Mouse (Mus musculus) layer of hippocampus, adult 9-10 months (tissue): ENCODE measurements at regions not wholly inside any gene's neighbourhood (a gene's known extent, or its start where the extent isn't known, plus 50 kb on each side); places are given as distances from the start of the nearest gene placed in this dataset.
"Not testable (repeated sequence)": the region's sequence is repeated elsewhere in the genome, so short reads cannot be mapped to it uniquely, and the experiment has no call there.

Experiments used
- DNase-seq: peaks from one replicate; pipeline ENCODE4 v3.0.0; 2022; ENCODE audit warnings: low spot score

DNA sequence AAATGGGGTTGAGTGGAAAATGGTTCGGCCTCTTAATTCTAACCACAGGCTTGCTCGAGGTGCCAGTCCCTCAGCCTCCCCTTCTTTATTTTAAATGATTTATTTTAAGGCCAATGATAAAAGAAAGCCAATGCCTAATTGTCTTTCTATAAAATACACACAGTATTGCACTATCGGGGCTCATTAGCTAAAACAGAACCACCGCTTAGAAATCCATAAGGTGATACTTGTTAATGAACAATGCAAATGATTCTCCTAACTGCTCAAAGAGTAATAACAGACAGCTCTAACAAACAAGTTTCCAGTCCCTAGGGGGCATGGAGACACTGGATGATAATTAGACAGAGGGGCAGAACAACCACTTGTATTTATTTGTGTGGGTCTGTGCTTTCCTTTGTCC, 58.8 kb downstream of the Emx2 start:
- DNase-seq = no peak

DNA sequence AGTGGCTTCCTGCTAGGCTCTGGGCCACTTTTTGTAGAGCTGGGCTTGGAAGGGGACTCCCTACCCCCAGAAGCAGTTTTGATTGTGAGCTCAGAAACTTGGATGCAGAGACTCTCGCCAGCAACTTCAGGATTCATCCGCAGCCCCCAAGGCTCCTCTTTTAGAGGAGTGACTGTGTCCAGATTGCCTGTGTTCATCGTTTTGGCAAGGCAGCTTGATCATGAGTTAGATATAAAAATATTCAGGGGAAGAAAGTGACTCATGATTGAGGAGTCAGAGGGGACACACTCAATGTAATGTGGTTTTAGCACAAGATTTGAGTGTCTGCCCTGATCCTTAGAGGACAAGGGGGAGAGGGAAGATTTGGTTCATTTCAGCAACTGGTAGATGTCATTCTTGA, 61.0 kb downstream of the Emx2 start:
- DNase-seq = no peak

DNA sequence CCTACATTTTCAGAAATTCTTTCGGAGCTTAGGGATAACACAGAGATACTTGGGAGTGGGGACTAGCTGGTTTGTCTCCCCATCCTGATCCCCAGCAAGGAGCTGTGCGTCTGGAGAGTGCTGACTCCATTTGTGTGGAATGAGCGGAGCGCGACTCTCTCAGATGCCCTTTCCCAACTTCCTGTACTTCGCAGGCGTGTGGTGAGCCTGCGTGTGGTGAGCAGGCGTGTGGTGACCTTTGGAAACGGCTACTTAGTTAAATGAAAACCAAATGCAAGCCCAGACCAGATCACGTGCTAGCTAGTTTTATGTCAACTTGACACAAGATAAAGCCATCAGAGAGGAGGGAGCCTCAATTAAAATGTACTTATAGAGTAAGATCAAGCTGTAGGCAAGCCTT, 64.0 kb downstream of the Emx2 start:
- no peak for DNase-seq

DNA sequence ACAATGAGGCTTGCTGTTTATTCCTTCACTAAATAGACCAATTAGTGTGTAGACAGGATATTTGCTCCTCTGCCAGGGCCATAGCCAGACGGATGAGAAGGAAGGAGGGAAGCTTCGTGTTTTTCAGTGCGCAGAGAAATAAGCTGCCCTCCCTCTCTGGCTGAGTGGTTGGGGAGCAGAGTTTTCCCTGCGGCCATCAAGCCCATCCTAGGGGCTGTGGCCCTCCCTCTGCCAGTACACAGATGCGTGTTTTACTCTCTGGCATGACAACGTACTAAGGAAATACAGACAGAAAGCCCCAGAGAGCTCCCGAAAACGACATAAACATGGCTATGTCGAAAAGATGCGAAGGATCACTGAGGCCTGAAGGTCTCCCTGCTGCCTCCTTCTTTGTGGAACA, 65.2 kb downstream of the Emx2 start:
- no peak for DNase-seq

DNA sequence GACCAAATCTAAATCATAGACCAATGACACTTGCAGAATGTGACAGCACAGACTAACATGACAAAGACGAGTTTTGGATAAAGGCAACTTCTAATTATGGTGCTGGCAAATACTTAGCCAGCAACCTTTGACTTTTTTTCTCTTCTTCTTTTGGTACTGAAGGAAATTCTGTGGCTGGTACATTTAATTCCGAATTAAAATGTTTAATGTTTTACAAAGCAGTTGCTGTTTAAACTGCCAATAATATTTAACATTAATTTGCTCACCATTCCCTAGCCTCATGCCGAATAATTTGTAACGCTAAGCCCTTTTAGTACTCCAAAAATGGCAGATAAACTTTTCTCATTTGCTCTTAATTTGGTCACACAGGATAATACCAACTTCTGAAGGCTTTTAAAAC, 105.9 kb downstream of the Emx2 start:
- DNase-seq = no peak

DNA sequence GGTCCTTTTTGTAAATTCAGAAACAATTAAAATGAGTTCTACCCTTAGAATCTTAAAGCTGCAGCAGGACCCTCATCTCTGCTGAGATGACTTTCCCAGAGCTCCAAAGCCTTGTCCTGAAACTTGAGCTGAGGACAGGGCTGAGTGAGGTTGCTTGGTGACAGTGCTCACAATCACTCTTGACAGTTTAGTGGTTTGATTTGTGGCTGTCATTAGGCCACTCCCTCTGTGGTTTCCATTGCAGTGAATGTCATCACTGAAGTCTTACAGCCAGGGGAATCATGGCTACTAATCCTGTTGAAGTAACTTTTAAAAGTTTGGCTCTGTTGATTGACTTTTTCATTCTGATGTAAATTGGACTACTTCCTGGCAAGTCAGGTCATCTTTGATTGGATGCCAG, 110.7 kb downstream of the Emx2 start:
- no peak for DNase-seq

DNA sequence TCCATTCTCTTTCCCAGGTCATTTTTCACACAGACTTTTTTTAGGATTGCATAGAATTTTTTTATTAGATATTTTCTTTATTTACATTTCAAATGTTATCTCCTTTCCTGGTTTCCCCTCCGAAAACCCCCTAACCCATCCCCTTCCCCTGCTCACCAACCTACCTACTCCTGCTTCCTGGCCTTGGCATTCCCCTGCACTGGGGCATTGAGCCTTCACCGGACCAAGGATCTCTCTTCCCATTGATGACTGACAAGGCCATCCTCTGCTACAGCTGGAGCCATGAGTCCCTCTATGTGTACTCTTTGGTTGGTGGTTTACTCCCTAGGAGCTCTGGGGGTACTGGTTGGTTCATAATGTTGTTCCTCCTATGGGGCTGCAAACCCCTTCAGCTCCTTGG, 111.4 kb downstream of the Emx2 start:
- DNase-seq = not testable (repeated sequence)

DNA sequence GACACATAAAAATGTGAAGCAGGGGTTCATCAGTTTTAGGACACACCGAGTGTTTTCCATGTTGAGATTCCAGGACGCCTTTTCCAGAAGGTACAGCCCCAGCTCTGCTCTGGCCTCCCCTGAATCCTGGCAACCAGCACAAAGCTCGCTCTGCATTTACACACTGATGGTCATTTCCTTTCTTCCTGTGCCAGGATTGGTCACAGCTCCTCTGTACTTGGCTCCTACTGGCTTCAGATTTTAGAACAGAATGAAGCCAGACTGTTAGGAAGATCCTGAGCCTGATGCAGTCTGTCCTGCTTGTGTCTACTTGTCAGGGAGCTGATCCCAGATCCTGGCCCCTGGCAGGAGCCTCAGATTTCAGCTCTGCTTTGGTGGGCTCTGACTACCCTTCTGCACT, 116.2 kb downstream of the Emx2 start:
- no peak for DNase-seq

DNA sequence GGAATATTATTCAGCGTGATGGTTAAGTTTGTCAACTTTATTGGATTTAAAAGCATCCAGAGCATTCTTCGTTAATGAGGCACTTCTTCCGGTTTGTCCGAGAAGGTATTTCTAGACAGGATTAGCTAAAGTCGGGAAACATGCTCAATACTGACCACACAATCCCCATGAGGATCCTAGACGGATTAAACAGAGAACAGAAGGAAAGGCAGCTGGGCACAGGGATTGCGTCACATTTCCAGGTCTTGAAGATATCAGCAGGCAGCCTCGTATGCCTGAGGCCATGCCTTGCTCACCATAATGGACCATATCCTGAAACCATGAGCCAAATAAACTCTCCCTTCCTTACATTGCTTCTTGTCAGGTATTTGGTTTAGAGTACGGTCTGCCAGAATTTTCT, 119.7 kb downstream of the Emx2 start:
- no peak for DNase-seq

DNA sequence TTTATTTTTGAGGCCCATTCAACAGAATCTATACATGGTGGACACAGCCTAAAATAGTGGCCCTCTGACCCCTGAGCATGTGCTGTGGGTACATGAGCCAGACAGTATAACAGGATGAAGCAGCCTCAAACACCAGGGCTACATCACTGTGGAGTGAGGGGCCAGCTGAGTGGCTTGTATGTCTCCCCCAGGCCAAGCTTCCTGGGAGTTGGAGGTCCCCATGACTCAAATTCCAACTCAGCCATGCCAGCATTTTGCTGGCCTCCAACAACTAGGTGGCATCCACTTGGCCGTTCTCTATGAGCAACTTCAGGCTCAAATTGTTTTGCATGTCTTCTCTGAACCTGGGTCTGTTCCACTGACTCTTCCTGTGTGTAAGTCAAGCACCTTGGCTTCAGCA, 121.5 kb downstream of the Emx2 start:
- DNase-seq = no peak

DNA sequence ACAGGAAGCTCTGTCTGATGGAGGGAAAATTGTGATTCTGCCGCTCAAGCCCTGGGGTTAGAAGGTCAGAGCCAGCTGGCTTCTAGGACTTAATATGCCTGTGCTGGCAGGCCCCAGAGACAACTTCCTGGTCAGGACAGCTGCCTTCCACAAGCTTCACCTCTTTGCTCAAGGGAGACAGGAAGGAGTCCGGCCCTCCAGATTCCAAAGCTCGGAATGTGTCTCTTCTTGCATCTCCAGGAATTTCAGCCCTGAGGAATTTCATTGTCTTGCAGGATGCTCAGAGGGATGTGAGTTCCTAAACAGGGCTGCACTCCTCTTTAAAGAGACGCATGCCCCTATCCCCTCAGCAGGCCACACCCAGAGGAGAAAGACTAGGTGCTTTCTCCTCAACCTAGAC, 127.7 kb downstream of the Emx2 start:
- no peak for DNase-seq

DNA sequence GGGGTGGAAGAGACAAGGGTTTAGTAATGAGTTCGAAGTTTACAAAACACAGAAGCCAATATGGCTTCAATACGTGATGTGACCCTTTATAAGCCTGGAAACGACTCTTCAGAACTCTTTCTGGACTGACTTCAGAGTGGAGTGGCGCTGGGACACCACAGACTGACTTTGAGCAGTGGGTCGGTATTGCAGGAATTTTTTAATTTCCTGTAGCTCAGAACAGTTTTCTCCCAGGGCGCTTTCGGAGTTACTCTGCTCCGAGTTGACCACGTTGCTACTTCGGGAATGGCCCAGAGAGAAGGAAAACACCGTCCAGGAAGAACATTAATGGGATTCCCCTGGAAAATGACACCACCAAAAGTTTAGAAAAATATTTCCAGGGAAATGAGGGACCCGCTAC, 129.1 kb downstream of the Emx2 start:
- no peak for DNase-seq

DNA sequence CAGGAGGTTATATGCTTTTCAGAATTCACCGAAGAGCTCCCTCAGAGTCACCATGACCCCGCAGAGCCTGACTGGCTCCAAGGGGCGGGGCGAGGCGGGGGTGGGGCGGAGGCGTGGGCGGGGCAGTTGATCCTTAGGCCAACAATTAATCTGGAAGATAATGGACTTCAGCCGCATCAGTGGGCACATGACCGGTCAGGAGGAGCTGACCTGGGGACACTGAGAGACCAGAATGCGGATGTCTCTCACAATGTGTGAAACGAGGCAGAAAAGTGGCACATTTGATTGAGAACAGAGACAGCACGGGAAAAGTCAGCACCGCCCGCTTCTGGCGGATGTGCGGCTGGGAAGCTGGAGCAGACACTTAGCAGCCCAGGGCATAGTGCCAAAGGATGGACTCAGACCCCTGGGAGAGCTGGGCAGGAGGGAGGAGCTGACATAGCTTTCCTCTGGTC, 129.9 kb downstream of the Emx2 start:
- no peak for DNase-seq

DNA sequence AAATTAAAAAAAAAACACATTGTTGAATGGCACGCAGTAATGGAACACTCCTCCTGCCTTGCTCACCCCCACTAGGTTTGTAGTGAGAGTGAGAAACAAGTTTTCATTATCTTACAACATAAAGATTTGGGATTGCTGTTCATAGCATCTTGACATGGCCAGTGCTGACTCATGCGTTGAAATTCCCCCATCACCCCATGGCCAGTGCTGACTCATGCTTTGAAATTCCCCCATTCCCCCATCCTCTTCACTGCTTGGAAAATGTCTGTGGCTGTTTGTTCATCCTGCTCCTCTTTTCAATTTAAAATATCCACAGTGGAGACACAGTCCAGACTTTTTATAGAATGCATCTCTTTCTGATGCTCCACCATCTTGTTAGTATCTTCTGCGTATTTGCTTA, 131.8 kb downstream of the Emx2 start:
- DNase-seq = no peak

DNA sequence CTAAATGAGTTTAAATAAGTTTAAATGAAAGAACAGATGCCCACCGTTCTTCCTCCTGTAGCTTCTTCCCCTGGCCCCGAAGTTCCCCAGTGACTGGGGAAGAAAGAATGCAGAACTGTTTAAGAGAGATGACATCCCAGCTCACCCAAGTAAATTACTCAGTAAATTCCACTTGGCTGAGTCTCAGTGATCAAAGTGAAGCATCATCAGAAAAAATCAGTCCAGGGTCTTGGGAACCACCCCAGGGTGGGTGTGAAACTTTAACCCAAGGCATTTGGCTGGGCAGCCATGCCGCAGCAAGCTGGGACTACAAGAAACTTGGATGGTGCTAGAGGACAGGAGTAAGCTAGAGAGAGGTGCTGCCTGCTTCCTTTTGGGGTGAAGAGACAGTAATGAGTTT, 133.9 kb downstream of the Emx2 start:
- DNase-seq = no peak

DNA sequence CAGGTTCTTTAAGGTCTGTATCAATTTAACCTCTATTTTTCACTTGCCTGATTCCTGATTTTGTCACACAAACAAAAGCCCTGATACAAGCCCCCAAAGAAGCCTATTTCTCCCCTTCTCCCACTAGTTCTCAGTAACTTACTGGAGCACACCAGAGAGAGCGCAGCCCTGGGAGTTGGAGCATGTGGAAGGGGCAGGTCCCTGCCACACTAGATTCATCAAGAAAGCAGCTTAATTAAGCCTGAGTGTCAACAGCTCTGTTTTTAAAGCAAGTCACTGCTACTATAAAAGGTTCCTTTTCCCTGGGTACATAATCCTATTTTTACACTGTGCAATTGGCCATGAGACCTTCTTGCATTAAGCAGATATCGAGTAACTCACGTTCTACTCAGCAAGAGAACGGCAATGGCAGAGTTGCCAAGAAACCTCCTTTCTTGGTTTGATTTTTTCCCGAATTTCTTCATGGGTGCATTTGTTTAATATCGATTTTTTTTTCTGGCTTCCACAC, 166.2 kb downstream of the Emx2 start:
- DNase-seq = no peak

DNA sequence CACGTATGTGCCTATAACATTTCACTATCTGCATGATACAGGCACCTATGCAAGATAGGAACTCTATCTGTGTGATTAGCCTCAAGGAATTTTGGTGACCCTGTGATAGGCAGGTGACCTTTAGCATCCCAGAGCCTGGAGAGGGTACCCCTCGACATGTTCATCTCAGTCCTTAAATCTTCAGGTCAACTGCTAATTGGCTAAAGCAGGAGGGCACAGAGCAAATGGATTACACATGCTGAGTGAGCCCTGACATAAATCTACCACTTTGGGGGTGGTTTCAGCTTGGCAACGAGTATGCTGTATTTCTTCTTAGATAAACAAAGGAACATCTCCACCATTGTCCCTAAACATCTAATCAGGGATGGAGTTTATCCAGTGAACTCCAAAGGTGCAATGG, 169.5 kb downstream of the Emx2 start:
- DNase-seq = no peak

DNA sequence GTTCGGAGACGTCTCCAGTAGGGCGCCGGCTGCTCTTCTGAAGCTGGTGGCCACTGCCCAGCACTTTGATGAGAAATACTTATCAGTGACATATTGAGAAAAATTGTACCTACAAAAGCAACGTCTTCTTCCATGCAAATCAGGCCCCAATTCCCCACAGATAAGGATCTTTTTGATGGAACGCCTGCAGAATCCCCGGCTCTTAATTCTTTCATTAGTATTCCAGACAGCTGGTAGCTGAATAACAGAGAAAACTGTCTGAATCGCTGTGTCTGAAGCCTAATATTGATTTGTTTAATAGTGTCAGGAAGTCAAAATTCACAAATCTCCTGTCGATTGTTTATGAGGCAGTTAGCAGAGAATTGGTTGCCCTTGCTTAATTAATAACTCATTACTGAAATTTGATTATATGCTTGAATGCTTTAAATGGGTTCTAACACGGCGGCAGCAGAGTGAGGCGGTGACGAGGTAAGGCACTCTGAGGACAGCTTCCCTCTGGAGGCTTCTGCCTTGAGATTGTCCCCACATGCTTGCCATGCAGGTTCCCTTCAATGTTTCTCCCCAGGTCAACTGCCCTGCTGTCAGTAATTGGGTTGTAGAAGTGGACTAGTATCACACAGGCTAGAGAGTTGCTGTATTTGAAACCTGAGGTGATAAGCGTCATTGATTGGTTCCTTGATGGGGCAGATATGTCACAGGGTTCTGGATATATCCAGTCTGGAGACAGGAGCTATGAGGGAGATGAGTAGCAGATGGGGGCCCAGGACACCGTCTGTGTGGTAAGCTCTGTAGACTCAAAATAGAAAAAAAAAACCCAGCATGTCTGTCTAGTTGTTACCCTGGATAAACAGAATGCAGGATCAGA, 170.4 kb downstream of the Emx2 start:
- no peak for DNase-seq

DNA sequence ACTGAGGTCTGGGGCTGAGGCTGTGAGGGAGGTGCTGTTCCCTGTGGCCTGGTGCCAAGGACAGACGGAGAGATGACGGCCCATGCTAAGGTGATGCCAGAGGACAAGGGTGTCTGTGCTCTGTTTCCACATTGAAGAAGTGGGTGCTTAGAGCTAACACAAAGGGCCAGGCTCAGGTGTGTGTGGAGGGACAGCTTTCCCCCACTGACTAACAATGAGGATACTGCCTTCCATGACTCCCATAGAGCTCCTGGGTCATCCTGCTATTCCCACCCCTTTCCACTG, 170.9 kb downstream of the Emx2 start:
- DNase-seq = no peak

DNA sequence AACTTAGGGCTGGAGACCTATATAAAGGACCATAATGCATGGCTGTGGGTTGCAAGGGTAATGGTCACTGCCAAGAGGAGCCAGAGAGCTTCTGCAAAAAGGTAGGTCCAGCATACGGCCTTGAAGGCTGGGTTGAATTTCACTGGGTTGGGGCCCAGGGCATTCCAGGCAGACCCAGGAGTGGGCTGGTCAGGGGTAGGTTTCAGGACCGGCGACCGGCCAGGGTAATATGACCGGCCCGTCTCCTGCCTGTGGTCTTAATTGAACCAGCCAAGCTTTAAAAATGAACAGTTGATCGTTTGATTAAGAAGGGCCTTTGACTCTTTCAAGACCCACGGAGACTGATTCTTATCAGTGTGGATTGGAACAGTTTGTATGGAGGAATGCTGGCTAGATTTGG, 171.9 kb downstream of the Emx2 start:
- DNase-seq = no peak

DNA sequence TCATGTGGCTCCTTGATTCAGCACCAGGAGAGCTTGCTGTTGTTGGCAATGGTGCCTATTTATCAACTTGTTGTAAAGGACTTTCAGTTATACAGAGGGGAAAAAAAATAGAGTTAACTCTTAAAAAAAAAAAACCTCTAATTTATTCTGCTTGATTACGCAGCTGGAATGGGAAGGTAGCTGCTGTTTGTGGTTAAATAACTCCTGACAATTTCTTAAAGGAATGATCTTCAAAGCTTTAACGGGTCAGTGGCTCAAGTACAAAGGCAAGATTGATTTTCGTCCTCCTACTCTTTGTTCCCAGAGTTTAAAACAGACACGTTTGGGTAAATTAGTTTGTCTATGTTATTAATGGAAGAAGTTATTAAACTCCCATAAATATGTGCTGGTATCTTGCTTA, 172.5 kb downstream of the Emx2 start:
- DNase-seq = no peak

DNA sequence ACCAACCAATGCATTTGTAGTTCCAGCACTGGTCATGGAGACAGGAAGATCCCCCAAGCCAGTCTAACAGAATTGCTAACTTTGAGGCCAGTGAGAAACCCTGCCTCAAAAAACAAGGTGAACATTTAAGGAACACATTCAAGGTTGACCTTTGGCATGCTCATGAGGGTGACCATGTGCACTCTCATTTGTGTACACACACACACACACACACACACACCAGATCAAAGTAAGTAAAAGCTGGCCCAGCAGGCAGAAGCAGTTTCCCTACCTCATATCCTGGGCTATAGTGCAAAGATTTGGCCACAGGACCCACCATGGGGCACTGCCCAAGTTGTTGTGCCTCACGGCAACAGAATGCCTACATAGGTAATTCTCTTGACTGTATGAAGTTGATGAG, 173.4 kb downstream of the Emx2 start:
- DNase-seq = no peak

DNA sequence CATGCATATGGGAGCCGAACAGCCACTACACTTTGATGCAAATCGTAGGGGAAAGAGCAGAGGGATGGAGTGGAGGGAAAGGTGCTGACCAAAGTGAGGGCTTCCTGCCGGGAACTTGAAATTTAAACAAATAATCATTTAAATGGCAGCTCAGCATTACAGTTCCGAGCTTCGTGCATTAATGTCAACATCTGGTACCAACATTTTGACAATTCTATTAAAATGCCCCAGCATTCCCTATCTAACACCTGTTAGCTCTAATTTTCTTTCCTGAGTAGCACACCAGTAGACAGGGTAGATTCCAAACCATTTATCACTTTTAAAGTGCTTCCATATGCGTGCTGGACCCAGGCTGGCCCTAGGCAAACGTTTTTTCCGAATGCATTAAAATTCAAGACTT, 178.1 kb downstream of the Emx2 start:
- DNase-seq = no peak

DNA sequence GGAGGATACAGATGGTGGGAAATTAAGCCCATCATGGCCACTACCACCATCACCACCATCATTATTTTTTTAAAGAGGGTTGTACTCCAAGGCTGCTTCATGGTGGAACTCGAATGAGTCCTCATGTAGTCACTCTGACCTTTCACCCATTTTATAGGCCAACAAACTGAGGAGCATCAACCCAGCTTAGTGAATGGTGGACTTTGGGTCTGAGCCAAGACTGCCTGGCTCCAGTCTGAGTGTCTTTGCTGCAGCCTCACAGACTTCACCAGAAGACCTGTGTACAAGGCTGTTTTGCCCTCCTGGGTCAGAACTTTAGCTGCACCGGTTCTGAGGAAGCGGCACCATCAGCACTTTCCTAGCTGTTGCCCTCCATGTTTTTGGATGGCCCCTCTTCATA, 184.4 kb downstream of the Emx2 start:
- DNase-seq = no peak
